Mouse (Mus musculus): ENCODE results near the gene Lrrk1. TPM values are rescaled to one million over a fixed set of nuclear protein-coding genes. Genes with fewer than 3 reads are reported as not detected.

The Lrrk1 gene
- total RNA-seq, 1 experiment from 2014 or later = 30.2 TPM

DNA sequence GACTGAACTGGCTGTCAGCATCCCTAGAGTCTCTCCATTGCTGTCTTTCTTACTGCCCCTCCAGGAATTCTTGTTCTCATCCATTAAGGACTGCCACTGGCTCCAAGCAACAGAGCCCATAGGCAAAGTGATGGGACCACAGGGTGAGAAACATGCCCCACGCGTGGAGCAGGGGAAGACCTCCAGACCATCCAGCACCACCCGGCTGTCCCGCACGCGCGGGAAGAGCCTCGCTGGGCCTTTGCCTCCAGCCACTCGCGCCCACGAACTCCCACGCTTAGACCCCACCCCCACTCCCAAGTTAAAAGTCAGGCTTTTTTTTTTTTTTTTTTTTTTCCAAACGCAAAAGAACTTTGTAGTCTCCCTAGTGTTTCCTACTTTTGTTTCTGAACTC, 734 bp downstream of the Lrrk1 start:
- no peak for ATAC-seq (replicated peaks; ENCODE audit: insufficient number of reproducible peaks, low FRiP score, low TSS enrichment, poor library complexity, severe bottlenecking)

DNA sequence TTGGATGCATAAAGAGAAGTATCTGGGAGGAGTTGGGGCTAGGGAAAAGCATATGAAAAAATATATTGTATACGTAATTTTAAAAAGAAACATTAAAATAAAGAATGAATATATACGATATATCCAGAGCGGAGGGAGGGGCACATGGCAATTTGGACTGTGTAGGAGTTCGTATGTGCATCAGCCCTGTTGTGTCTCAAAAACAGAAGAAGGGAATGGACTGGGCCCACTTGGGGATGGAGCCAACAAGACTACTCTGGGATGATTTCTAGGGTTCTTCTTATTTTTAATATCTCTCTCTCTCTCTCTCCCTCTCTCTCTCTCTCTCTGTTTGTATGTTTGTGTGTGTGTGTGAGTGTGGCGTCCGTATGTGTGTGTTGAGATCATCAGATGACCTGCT, 1.7 kb downstream of the Lrrk1 start:
- ATAC-seq (replicated peaks; ENCODE audit: insufficient number of reproducible peaks, low FRiP score, low TSS enrichment, poor library complexity, severe bottlenecking) = no peak

DNA sequence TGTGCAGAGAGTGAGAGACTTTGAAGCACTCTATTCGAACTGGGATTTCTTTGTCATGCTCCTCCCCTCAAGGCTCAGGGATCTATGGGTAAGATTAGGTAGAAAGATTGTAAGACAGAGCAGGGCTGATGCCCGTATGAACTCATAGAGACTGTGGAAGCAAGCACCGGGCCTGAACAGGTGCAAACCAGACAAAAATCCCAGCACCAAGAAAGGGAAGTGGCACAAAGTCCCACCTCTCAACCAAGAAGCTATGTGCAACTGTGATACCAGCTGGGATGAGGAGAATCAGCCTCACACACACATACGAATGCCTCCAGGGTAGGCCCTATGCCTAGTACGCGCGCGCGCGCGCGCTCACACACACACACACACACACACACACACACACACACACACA, 2.3 kb downstream of the Lrrk1 start:
- no peak for ATAC-seq (replicated peaks; ENCODE audit: insufficient number of reproducible peaks, low FRiP score, low TSS enrichment, poor library complexity, severe bottlenecking)

DNA sequence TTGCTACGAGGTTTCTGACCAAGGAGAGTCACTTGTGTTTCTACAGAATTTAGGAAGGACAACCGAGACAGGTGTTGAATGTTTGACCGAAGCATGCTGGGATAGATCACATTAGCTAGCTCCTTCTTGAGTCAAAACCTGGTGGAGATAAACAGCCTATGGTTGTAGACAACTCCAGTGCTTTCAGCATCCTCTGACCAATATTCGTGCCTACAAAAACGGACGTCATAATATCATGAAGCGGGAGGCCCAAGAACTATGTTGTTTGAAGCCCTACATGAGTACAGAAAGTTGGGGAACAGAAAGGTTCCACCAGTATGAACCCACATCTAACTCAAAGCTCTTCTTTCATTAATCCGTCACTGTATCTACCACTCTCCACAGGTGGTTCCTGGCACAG, 3.3 kb downstream of the Lrrk1 start:
- no peak for ATAC-seq (replicated peaks; ENCODE audit: insufficient number of reproducible peaks, low FRiP score, low TSS enrichment, poor library complexity, severe bottlenecking)

DNA sequence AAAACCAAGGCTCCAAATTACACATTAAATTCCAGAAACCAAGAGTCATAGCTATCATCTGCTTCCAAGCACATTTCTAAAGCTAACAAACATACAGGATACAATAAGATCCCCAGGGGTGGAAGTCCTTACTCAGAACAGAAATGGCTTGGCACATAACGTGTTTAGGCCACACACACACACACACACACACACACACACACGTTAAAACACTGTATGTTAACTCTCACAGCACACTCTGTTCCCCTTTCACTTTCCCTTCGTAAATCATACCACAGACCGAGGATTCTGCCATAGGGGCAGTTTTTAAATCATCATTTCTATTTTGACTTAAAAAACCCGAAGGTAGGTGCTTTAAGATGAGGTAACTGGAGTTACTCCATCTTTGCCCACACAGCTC, 3.9 kb downstream of the Lrrk1 start:
- ATAC-seq (replicated peaks; ENCODE audit: insufficient number of reproducible peaks, low FRiP score, low TSS enrichment, poor library complexity, severe bottlenecking) = 0 out of 2 replicates have a peak, but pooled peaks have one; percentile 23

DNA sequence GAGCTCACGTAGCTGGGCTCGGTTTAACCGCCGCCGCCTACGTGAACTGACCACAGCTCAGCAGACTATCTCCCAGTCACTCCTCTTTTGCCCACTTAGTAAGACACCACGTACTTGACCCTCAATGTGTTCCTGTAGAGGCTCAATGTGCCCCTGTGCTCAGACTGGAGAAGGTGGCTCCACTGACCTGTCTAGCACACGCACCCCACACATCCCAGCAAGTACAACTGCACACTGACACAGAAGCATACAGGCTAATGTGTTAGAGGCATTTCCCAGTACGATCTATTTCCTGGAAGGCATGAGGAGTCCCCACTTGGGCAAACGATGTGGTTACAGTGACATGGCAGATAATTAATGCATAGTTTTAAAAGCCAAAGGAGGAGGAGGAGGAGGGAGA, 11.6 kb downstream of the Lrrk1 start:
- ATAC-seq (replicated peaks; ENCODE audit: insufficient number of reproducible peaks, low FRiP score, low TSS enrichment, poor library complexity, severe bottlenecking) = no peak

DNA sequence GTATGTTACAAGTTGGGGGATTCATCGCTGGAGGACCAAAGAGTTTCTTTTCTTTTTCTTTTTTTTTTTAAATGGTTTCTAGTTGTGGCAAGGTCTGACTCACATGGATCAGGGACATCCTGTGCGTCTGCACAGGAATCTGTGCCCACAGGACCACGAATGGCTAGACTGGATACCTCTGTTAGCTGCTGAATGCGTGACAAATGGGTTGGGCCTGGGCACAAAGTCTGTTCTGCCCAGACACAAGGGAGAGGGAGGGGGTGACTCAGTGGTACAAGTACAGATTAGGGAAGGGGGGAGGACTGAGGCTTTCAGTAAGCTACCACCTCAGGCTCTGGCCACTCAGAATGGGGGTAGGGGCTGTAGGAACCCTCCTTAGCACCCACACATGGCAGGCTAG, 12.4 kb downstream of the Lrrk1 start:
- no peak for ATAC-seq (replicated peaks; ENCODE audit: insufficient number of reproducible peaks, low FRiP score, low TSS enrichment, poor library complexity, severe bottlenecking)

DNA sequence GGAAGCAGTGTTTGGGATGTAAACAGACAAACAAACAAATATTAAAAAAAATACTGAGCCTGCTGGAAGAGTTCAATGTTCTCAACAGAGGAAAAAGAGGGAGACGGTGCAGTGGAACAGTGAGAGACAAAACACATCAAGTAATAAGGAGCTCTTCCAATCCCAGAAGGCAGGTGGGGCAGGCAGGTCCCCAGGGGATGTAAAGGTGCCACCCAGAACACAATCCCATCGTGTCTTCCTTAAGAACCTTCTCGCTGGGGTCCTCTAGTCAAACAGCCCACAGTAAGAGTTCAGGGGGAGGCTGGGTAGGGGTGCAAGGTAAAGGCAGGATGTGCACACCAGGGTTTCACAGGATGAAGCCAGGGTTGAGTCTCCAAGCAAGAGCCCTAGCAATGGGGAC, 14.8 kb downstream of the Lrrk1 start:
- no peak for ATAC-seq (replicated peaks; ENCODE audit: insufficient number of reproducible peaks, low FRiP score, low TSS enrichment, poor library complexity, severe bottlenecking)

DNA sequence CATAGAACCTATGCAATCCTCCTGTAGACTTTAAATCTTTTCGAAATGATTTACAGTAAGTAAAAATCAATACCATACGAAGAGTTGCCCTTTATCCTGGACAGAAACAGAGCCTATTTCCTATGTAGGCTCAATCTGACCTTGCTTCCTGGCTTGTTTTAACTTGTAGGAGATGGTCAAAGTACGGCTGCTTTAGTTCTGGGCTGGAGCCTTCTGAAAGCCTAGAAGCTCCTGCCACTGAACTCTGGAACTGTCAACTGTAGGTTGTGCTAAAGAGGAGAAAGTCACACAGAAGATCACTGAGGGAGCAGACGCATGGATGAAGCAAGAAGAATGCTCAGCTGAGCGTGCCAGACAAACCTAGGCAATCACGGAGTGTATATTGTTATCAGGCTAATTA, 17.2 kb downstream of the Lrrk1 start:
- ATAC-seq (replicated peaks; ENCODE audit: insufficient number of reproducible peaks, low FRiP score, low TSS enrichment, poor library complexity, severe bottlenecking) = no peak

DNA sequence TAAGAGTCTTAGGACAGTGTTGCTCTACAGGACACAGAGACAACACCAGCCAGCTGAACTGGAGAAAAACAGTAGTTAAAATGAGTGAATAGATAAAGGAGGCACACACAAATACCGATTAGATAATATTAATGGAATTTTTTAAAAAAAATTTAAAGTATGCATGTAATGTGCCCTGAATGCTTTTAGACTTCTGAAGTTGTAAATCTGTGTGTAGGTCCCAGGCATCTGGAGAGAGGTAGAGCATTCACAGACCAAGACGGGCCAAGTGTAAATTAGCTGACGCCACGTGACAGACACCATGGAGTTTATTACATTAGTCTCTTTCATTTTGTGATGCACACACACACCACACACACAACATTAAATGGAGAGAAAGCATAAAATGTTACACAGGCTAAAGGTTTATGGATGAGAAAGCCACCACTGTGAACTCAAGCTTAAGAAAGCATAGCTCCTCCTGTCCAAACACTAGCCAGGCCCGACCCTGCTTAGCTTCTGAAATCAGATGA, 18.2 kb downstream of the Lrrk1 start:
- no peak for ATAC-seq (replicated peaks; ENCODE audit: insufficient number of reproducible peaks, low FRiP score, low TSS enrichment, poor library complexity, severe bottlenecking)

DNA sequence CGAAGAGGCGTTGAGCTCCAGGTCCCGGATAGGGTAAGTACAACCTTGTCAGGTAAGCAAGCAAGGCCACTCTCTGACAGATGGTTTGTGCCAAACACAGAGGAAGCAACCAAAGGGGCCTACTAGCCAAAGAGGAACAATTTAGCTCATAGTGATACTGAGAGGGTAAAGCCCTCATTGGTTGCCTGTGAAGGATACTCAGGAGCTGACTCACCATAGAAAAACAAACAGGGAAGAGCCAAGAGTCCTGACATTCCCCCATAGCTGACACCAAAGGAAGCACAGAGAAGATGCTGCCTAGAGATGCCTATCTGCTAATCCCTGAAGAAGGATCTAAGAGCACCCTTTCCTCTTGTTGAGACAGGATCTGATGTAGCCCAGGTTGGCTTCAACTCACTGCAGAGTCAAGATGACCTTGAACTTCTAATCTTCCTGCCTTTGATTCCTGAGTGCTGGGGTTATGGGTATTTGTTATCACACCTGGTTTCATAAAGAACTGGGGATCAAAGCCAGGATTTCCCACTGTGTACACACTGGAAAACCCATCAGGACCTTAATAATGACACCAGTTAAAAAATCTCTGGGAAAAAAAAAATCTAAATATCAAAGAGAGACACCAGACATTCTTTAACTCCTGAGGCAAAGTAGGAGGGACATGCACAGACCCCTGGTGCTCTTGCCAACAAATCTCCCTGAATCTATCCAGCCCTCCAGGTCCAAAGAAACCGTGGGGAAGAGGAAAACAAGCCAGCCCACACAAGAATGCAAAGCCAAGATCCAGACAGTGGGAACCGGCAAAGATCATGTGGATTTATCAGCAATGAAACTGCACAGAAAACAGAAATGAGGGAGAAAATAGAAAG, 18.8 kb downstream of the Lrrk1 start:
- ATAC-seq (replicated peaks; ENCODE audit: insufficient number of reproducible peaks, low FRiP score, low TSS enrichment, poor library complexity, severe bottlenecking) = 0 out of 2 replicates have a peak, but pooled peaks have one; percentile 31

DNA sequence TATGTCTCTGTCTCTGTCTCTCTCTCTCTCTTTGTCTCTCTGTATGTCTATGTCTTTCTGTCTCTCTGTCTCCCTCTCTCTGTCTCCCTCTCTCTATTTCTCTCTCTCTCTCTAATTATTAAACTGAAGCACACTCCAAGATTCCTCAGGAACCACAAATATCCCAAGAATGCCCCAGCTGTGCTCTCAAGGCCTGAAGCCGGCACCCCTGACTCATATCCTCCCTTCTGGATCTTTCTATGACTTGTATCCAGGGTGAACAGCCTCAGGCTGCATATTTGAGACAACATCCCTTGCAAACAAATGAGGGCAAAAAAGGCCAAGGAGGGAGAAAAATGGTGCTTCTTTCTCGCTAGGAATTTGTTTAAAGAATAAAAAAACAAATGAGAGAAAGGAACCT, 22.2 kb downstream of the Lrrk1 start, which contains the start of gene Gm10974:
Gm10974 (plus strand) TSS at position 2 of the 400 bp plus-strand sequence.
- ATAC-seq (replicated peaks; ENCODE audit: insufficient number of reproducible peaks, low FRiP score, low TSS enrichment, poor library complexity, severe bottlenecking) = no peak

DNA sequence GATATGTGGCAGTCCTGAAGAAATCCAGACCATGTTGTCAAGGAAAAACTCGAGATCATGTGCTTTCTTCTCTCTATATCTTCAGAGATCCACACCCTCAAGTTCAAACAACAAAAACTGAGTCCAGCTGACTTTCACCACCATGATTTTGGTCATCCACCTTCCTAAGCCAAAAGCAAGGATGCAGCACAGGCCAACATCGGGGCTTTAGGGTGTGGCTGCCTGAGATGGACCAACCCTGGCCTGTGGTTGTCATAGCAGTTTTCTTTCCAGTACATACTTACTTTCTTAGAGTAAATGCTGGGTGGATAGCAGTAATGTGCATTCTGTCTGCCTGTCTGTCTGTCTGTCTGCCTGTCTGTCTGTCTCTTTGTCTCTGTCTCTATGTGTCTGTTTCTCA, 22.7 kb downstream of the Lrrk1 start:
- ATAC-seq (replicated peaks; ENCODE audit: insufficient number of reproducible peaks, low FRiP score, low TSS enrichment, poor library complexity, severe bottlenecking) = no peak

DNA sequence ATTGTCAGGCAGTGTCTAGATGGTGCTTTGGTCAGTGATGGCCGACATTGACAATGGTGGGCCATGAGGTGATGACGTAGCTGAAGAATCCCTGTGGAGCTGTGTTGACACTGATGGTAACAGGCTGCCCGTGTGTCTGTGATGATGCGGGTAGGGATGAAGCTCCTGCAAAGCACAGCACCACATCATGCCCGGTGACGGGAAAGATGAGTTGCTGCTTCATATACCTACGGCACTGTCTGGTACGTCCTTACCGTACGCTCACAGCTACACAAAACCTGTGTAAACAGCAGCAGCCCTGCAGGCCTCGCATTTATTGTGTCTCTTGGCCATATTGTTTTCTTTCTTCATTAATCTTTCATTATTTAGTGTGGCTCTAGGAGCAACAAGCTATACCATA, 23.7 kb downstream of the Lrrk1 start:
- ATAC-seq (replicated peaks; ENCODE audit: insufficient number of reproducible peaks, low FRiP score, low TSS enrichment, poor library complexity, severe bottlenecking) = no peak

DNA sequence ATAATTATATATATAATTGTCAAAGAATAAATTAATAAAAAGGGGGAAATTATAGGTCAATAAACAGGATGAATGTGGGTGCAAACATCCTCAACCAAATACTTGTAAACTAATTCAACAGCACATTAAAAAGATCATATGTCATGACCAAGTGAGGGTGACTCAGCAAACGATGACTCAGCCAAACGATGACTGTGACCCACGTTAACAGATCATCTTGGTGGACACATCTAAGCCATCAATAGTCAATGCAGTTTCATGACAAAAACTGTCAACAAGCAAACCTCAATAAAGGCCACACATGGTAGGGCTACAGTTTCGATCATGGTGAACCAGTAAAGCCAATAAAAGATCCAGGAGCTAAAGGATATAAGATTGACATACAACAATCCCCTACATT, 29.1 kb downstream of the Lrrk1 start:
- no peak for ATAC-seq (replicated peaks; ENCODE audit: insufficient number of reproducible peaks, low FRiP score, low TSS enrichment, poor library complexity, severe bottlenecking)

DNA sequence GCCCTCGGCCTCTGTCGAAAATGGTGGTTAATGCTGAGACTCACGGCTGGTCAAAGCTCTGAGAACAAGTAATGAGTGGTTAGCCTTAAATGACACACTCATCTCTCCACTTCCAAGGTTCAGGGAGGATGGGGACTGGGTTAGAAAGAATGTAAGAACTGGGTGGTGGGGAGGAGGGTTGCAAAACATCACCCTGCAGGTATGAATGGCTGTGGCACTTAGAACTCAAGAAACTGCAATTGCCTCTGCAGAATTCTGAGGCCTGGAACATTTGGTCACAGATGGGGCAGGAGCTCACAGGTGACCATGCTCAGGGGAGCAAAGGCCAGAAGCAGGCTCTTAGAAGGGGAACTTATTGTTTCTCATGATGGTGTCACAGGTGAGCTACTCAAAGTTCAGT, 29.7 kb downstream of the Lrrk1 start:
- no peak for ATAC-seq (replicated peaks; ENCODE audit: insufficient number of reproducible peaks, low FRiP score, low TSS enrichment, poor library complexity, severe bottlenecking)

DNA sequence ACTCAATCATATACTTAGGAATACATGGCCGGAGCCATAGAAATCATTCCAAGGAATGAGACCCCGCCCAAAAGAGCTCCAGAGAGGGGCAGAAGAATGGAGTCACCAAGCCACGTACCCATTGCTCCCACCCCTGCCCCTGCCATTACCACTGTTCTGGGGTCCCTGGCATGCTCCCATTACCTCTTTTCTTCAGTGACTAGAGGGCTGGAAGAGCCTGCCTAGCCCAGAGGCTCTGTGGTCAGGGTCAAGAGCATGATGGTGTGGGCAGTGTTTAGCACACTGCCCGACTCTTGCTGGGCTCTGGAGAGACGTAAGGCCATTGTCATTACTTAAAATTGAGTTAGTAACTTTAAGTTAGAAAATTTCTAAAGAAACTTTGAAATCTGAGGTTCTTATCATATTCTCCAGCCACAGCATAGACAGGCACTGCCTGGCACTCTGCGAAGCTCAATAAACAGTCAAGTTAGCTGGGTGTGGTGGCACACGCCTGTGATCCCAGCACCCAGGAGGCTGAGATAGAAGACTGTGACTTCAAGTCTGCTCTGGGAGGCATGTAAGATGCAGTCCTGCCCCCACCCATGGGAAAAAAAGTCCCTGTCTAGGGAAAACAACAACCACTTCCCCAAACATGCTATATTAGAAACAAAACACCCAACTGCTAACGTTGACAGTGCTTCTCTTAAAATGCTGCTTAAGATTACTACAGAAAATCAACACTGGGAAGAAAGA, 32.2 kb downstream of the Lrrk1 start:
- ATAC-seq (replicated peaks; ENCODE audit: insufficient number of reproducible peaks, low FRiP score, low TSS enrichment, poor library complexity, severe bottlenecking) = peak; percentile 72

DNA sequence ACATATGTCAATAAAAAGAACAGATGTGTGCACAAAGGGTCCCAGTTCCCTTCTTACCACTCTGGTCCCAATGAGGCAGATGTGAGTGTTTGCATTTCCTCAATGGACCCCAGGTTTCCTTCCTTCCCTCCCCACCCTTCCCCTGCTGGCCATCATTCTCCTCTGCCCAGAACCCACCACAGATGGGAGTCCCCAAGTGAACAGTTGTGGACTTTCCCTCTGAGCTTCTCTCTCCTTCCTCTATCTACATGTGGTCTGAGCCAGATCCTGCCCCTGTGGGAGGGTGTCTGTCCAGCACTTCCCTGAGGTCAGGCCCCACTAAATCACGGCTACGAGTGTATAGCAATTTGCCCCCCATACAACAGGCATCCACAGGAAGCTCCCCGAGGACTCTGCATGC, 33.2 kb downstream of the Lrrk1 start:
- no peak for ATAC-seq (replicated peaks; ENCODE audit: insufficient number of reproducible peaks, low FRiP score, low TSS enrichment, poor library complexity, severe bottlenecking)

DNA sequence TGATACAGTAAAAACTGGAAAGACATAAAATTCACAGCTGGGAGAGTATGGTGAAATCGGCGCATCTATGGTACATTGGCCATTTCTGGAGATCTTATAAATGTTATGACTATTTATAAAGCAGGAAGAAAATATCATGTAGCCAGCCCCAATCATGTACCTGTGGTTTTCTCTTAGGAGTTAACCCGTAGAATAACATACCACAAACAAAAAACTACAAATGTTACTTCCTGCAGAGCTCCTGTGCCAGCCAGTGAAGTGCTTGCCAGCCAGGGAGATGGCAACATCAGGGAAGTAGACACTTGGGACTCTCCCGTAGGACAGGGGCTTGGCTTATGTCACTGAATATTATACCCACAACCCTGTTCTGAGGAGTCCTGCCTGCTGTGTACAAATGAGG, 37.1 kb downstream of the Lrrk1 start:
- ATAC-seq (replicated peaks; ENCODE audit: insufficient number of reproducible peaks, low FRiP score, low TSS enrichment, poor library complexity, severe bottlenecking) = no peak

DNA sequence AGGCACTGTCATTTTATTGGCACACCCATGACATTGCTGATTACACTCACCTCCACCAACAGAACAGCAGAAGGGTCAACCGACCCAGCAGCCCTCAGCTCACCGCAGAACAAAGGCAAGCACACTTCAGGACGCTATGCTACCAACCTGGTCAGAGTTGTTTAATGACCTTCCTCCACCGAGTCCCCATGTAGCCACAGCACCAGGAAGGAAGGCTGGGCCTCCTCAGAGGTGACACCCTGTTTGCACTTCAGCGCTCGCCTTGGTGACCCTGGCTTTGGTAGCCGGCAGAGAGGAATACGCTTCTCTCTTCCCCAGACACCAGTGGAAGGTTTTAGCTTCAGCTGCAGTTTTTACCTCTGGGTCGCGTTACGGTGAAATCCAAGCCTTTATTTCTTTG, 38.5 kb downstream of the Lrrk1 start:
- ATAC-seq (replicated peaks; ENCODE audit: insufficient number of reproducible peaks, low FRiP score, low TSS enrichment, poor library complexity, severe bottlenecking) = no peak

All from monocyte, adult 5-6 weeks (primary cell).